Mouse (Mus musculus): ENCODE results near the gene Cmss1.

- no peak for TF ChIP-seq POLR2A (IDR thresholded peaks at IDR 0.05; ENCODE audit: extremely low read depth, insufficient read depth, low read length)
- no peak for TF ChIP-seq CTCF (IDR thresholded peaks at IDR 0.05; ENCODE audit: low read depth, low read length)
Measured at GRCm38 (mm10) chr16:57478451-57478850, 128.2 kb downstream of the Cmss1 start.
